Comparison of ENCODE assay signal across 17 mouse cellular contexts in genomic region chr2:159270221-159271080, GRCm38 (mm10).
DNase-seq lines count a peak whose midpoint lies in the region; ATAC-seq lines count a peak whose summit lies in the region.
"Had no signal": no experiment of that assay in that cellular context is flagged by ENCODE, and none has a peak within 500 bp of the region (broad histone marks: within the 10 kb centered on the region; RNA-seq: fewer than 3 reads in every experiment).

No protein-coding gene starts in this region.

- intact Hi-C loops in left cerebral cortex, postnatal 14 days (cut with DNase I) = no loop called here

- ATAC-seq in embryonic facial prominence, embryonic 11.5 days (replicated peaks; ENCODE audit: insufficient number of reproducible peaks, low FRiP score, low TSS enrichment, low read depth) = 0 out of 2 replicates have a peak, but pooled peaks have one; percentile 39
- peak; percentile 91 for ATAC-seq in kidney, embryonic 14.5 days (ENCODE audit: low FRiP score, low TSS enrichment)
- no peak for ATAC-seq in limb, embryonic 13.5 days (ENCODE audit: low FRiP score, low read depth)
- ATAC-seq: forebrain, postnatal 0 days; intestine, embryonic 16.5 days; Patski had no signal

- no peaks in the 10 kb centered on the region for H3K27me3 ChIP-seq in embryonic facial prominence, embryonic 11.5 days (ENCODE audit: control insufficient read depth, insufficient read depth, low read length)
- no peaks in the 10 kb centered on the region for H3K27me3 ChIP-seq in kidney, embryonic 14.5 days (ENCODE audit: control insufficient read depth, insufficient read depth, low read length)
- no peaks in the 10 kb centered on the region for H3K27me3 ChIP-seq in limb, embryonic 13.5 days
- H3K27me3 ChIP-seq: Patski; stomach, embryonic 15.5 days had no signal

- H3K4me3 ChIP-seq in embryonic facial prominence, embryonic 11.5 days (ENCODE audit: low read depth, low read length) = no peak overlapping the region
- H3K4me3 ChIP-seq in kidney, embryonic 14.5 days (ENCODE audit: low read length) = no peak overlapping the region
- no peak overlapping the region for H3K4me3 ChIP-seq in limb, embryonic 13.5 days
- H3K4me3 ChIP-seq: stomach, embryonic 15.5 days had no signal

- 46% methylated on average over 10 of the region's 10 CpGs for WGBS in embryonic facial prominence, embryonic 11.5 days
- WGBS in kidney, embryonic 14.5 days = 17% methylated on average over 10 of the region's 10 CpGs
- WGBS in limb, embryonic 13.5 days = 21% methylated on average over 10 of the region's 10 CpGs

- H3K9me3 ChIP-seq in embryonic facial prominence, embryonic 11.5 days (replicated peaks; ENCODE audit: control insufficient read depth, low read length) = no peaks in the 10 kb centered on the region
- no peaks in the 10 kb centered on the region for H3K9me3 ChIP-seq in kidney, embryonic 14.5 days (ENCODE audit: control insufficient read depth, low read length)
- no peaks in the 10 kb centered on the region for H3K9me3 ChIP-seq in limb, embryonic 13.5 days
- H3K9me3 ChIP-seq: stomach, embryonic 15.5 days had no signal

- H3K36me3 ChIP-seq in embryonic facial prominence, embryonic 11.5 days (replicated peaks; ENCODE audit: control insufficient read depth, insufficient read depth, low read depth, low read length) = no peaks in the 10 kb centered on the region
- H3K36me3 ChIP-seq in kidney, embryonic 14.5 days (ENCODE audit: control insufficient read depth, insufficient read depth, low read length) = no peaks in the 10 kb centered on the region
- H3K36me3 ChIP-seq in limb, embryonic 13.5 days = no peaks in the 10 kb centered on the region
- H3K36me3 ChIP-seq: stomach, embryonic 15.5 days had no signal

- no peak overlapping the region for H3K9ac ChIP-seq in embryonic facial prominence, embryonic 11.5 days (replicated peaks; ENCODE audit: low read length)
- no peak overlapping the region for H3K9ac ChIP-seq in kidney, embryonic 14.5 days (ENCODE audit: low read depth, low read length)
- no peak overlapping the region for H3K9ac ChIP-seq in limb, embryonic 13.5 days
- H3K9ac ChIP-seq: forebrain, postnatal 0 days; stomach, embryonic 15.5 days had no signal

- peak; percentile 3 for DNase-seq in R1 (ENCODE audit: low read depth, low spot score)
- DNase-seq in embryonic facial prominence, embryonic 11.5 days (ENCODE audit: low spot score) = peak; percentile 57
- no peak for DNase-seq in layer of hippocampus, postnatal 36 days
- no peak for DNase-seq in cerebellum, adult 9-11 months
- DNase-seq in left cerebral cortex, postnatal 14 days (ENCODE audit: low spot score in 2 of 2) = no peak
- DNase-seq in urinary bladder, postnatal 4 days (ENCODE audit: low spot score in 2 of 2) = no peak
- DNase-seq: adrenal gland, adult 8-10 months; forebrain, postnatal 0 days; heart, postnatal 36 days; left cerebral cortex, postnatal 4 days; right cerebral cortex, postnatal 4 days; thymus, postnatal 36 days had no signal

- no peak overlapping the region for H3K4me2 ChIP-seq in embryonic facial prominence, embryonic 11.5 days (ENCODE audit: low read depth, low read length)
- no peak overlapping the region; the same call in 1 of the 2 replicates for H3K4me2 ChIP-seq in kidney, embryonic 14.5 days (replicated peaks; ENCODE audit: low read depth, low read length)
- H3K4me2 ChIP-seq in limb, embryonic 13.5 days (replicated peaks) = 0 out of 2 replicates have a peak overlapping the region, but pooled peaks have one; percentile 3
- H3K4me2 ChIP-seq: stomach, embryonic 15.5 days had no signal

- no peaks in the 10 kb centered on the region for H3K4me1 ChIP-seq in embryonic facial prominence, embryonic 11.5 days (ENCODE audit: control insufficient read depth, insufficient read depth, low read length)
- H3K4me1 ChIP-seq in kidney, embryonic 14.5 days (ENCODE audit: control insufficient read depth, insufficient read depth, low read length) = peaks cover 10% of the 10 kb centered on the region; the same call in 1 of the 2 replicates
- peaks cover 11% of the 10 kb centered on the region for H3K4me1 ChIP-seq in limb, embryonic 13.5 days

- H3K27ac ChIP-seq in embryonic facial prominence, embryonic 11.5 days (replicated peaks; ENCODE audit: low read depth, low read length) = no peak overlapping the region
- peak overlapping the region; percentile 39 for H3K27ac ChIP-seq in kidney, embryonic 14.5 days (ENCODE audit: low read depth, low read length)
- 0 out of 2 replicates have a peak overlapping the region, but pooled peaks have one; percentile 28 for H3K27ac ChIP-seq in limb, embryonic 13.5 days
- H3K27ac ChIP-seq: stomach, embryonic 15.5 days had no signal

Comparison
In these comparisons a context has a peak if more than half of its experiments do, and no peak if none do; other contexts are left out.
1. DNase-seq: peak in R1 (single experiment) and embryonic facial prominence, embryonic 11.5 days (single experiment); none in layer of hippocampus, postnatal 36 days (0 of 2), cerebellum, adult 9-11 months (single experiment), left cerebral cortex, postnatal 14 days (0 of 2) and urinary bladder, postnatal 4 days (0 of 2).